ENCODE assay signal across 25 mouse cellular contexts in the genomic region with DNA sequence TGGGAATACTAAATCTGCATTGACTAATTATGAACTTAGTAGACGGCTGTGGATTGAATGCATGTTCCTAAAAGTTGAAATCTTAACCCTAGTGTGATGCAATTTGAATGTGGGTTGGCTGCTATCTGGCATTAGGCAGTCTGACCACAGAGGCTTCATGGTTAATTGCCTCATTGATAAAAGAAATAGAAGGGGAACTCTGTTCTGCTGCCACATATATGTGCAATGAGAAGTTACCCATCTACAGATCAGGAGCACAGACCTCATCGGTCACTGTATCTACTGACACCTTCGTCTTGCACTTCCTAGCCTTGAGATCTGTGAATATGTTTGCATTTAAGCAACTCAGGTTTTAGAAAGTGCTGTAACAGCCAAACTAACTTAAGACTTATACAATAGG.
DNase-seq lines count a peak whose midpoint lies in the region; ATAC-seq lines count a peak whose summit lies in the region.
"Had no signal": no experiment of that assay in that cellular context is flagged by ENCODE, and none has a peak within 500 bp of the region (broad histone marks: within the 10 kb centered on the region; RNA-seq: fewer than 3 reads in every experiment).

No protein-coding gene starts in this region.

- H3K27me3 ChIP-seq in heart, embryonic 11.5 days (ENCODE audit: control insufficient read depth, insufficient read depth, low read length): no peaks in the 10 kb centered on the region
- no peaks in the 10 kb centered on the region for H3K27me3 ChIP-seq in midbrain, embryonic 11.5 days (ENCODE audit: control insufficient read depth, insufficient read depth, low read length)
- H3K27me3 ChIP-seq in midbrain, embryonic 10.5 days (ENCODE audit: low read depth, poor library complexity, severe bottlenecking): no peaks in the 10 kb centered on the region
- H3K27me3 ChIP-seq in intestine, embryonic 16.5 days (replicated peaks; ENCODE audit: control insufficient read depth, insufficient read depth, low read length): no peaks in the 10 kb centered on the region
- no peaks in the 10 kb centered on the region for H3K27me3 ChIP-seq in hindbrain, embryonic 14.5 days (ENCODE audit: control insufficient read depth, insufficient read depth, low read length)
- H3K27me3 ChIP-seq: embryonic facial prominence, embryonic 15.5 days; heart, embryonic 15.5 days; hindbrain, embryonic 15.5 days had no signal

- H3K27ac ChIP-seq in heart, embryonic 11.5 days (ENCODE audit: low read depth, low read length): no peak overlapping the region
- no peak overlapping the region for H3K27ac ChIP-seq in midbrain, embryonic 11.5 days (ENCODE audit: low read depth, low read length)
- no peak overlapping the region for H3K27ac ChIP-seq in midbrain, embryonic 10.5 days (replicated peaks)
- peak overlapping the region; percentile 66; the same call in 1 of the 2 replicates for H3K27ac ChIP-seq in intestine, embryonic 16.5 days (ENCODE audit: low read length)
- H3K27ac ChIP-seq in hindbrain, embryonic 14.5 days: no peak overlapping the region
- H3K27ac ChIP-seq: embryonic facial prominence, embryonic 15.5 days; forebrain, embryonic 10.5 days; gastrocnemius, adult 2 months; heart, embryonic 10.5 days; heart, embryonic 15.5 days; hindbrain, embryonic 10.5 days; hindbrain, embryonic 15.5 days had no signal

- no peak overlapping the region for H3K9ac ChIP-seq in heart, embryonic 11.5 days (ENCODE audit: low read depth, low read length)
- no peak overlapping the region for H3K9ac ChIP-seq in midbrain, embryonic 11.5 days (ENCODE audit: low read length)
- H3K9ac ChIP-seq in intestine, embryonic 16.5 days (ENCODE audit: low read depth, low read length): no peak overlapping the region
- no peak overlapping the region for H3K9ac ChIP-seq in hindbrain, embryonic 14.5 days
- H3K9ac ChIP-seq: embryonic facial prominence, embryonic 15.5 days; heart, embryonic 15.5 days; hindbrain, embryonic 15.5 days had no signal

- 81% methylated on average over 3 of the region's 3 CpGs for WGBS in heart, embryonic 11.5 days (ENCODE audit: insufficient replicate concordance)
- 94% methylated on average over 3 of the region's 3 CpGs for WGBS in midbrain, embryonic 11.5 days
- WGBS in midbrain, embryonic 10.5 days: 93% methylated on average over 3 of the region's 3 CpGs
- 61% methylated on average over 3 of the region's 3 CpGs for WGBS in intestine, embryonic 16.5 days
- WGBS in hindbrain, embryonic 14.5 days: 85% methylated on average over 3 of the region's 3 CpGs

- H3K36me3 ChIP-seq in heart, embryonic 11.5 days (ENCODE audit: control insufficient read depth, insufficient read depth, low read length): no peaks in the 10 kb centered on the region
- no peaks in the 10 kb centered on the region for H3K36me3 ChIP-seq in midbrain, embryonic 11.5 days (ENCODE audit: control insufficient read depth, insufficient read depth, low read length)
- H3K36me3 ChIP-seq in midbrain, embryonic 10.5 days: no peaks in the 10 kb centered on the region
- H3K36me3 ChIP-seq in intestine, embryonic 16.5 days (ENCODE audit: control insufficient read depth, insufficient read depth, low read length): no peaks in the 10 kb centered on the region
- H3K36me3 ChIP-seq in hindbrain, embryonic 14.5 days (replicated peaks; ENCODE audit: control insufficient read depth, insufficient read depth): no peaks in the 10 kb centered on the region
- H3K36me3 ChIP-seq: embryonic facial prominence, embryonic 15.5 days; forebrain, embryonic 10.5 days; heart, embryonic 10.5 days; heart, embryonic 15.5 days; hindbrain, embryonic 10.5 days; hindbrain, embryonic 15.5 days had no signal

- H3K4me2 ChIP-seq in heart, embryonic 11.5 days: no peak overlapping the region
- H3K4me2 ChIP-seq in midbrain, embryonic 11.5 days: no peak overlapping the region
- H3K4me2 ChIP-seq in intestine, embryonic 16.5 days (ENCODE audit: low read depth, low read length): 0 out of 2 replicates have a peak overlapping the region, but pooled peaks have one; percentile 19
- H3K4me2 ChIP-seq in hindbrain, embryonic 14.5 days (replicated peaks): no peak overlapping the region
- H3K4me2 ChIP-seq: embryonic facial prominence, embryonic 15.5 days; heart, embryonic 15.5 days; hindbrain, embryonic 15.5 days had no signal

- H3K4me3 ChIP-seq in heart, embryonic 11.5 days (ENCODE audit: low read depth, low read length): no peak overlapping the region
- H3K4me3 ChIP-seq in midbrain, embryonic 11.5 days (ENCODE audit: low read depth, low read length): no peak overlapping the region
- H3K4me3 ChIP-seq in midbrain, embryonic 10.5 days: no peak overlapping the region
- no peak overlapping the region for H3K4me3 ChIP-seq in intestine, embryonic 16.5 days (ENCODE audit: low read length)
- H3K4me3 ChIP-seq in hindbrain, embryonic 14.5 days (replicated peaks; ENCODE audit: low read length): no peak overlapping the region
- H3K4me3 ChIP-seq: embryonic facial prominence, embryonic 15.5 days; erythroblast, embryonic 14.5 days; forebrain, embryonic 10.5 days; gastrocnemius, adult 2 months; heart, embryonic 10.5 days; heart, embryonic 15.5 days; hindbrain, embryonic 10.5 days; hindbrain, embryonic 15.5 days had no signal

- ATAC-seq in heart, embryonic 11.5 days (replicated peaks; ENCODE audit: insufficient number of reproducible peaks, low FRiP score, low TSS enrichment): no peak
- no peak for ATAC-seq in midbrain, embryonic 11.5 days (ENCODE audit: low FRiP score)
- peak; percentile 43 for ATAC-seq in intestine, embryonic 16.5 days
- ATAC-seq in monocyte, adult 5-6 weeks (replicated peaks; ENCODE audit: insufficient number of reproducible peaks, low FRiP score, low TSS enrichment, poor library complexity, severe bottlenecking): peak; percentile 50; the same call in 1 of the 2 replicates
- ATAC-seq in hindbrain, embryonic 14.5 days (ENCODE audit: low FRiP score): no peak
- ATAC-seq: forebrain, embryonic 14.5 days had no signal

- no peaks in the 10 kb centered on the region for H3K9me3 ChIP-seq in heart, embryonic 11.5 days (replicated peaks; ENCODE audit: control insufficient read depth, low read length)
- no peaks in the 10 kb centered on the region for H3K9me3 ChIP-seq in midbrain, embryonic 11.5 days (ENCODE audit: control insufficient read depth, low read length)
- no peaks in the 10 kb centered on the region for H3K9me3 ChIP-seq in midbrain, embryonic 10.5 days (replicated peaks)
- no peaks in the 10 kb centered on the region for H3K9me3 ChIP-seq in intestine, embryonic 16.5 days (ENCODE audit: control insufficient read depth, low read length)
- H3K9me3 ChIP-seq in hindbrain, embryonic 14.5 days (ENCODE audit: control insufficient read depth, low read length): no peaks in the 10 kb centered on the region
- H3K9me3 ChIP-seq: embryonic facial prominence, embryonic 15.5 days; forebrain, embryonic 10.5 days; heart, embryonic 10.5 days; heart, embryonic 15.5 days; hindbrain, embryonic 10.5 days; hindbrain, embryonic 15.5 days had no signal

- DNase-seq in heart, adult 11 months: peak; percentile 31
- DNase-seq in midbrain, embryonic 11.5 days (ENCODE audit: low spot score, missing footprints): peak; percentile 72
- DNase-seq in midbrain, embryonic 10.5 days (ENCODE audit: low spot score): no peak
- DNase-seq in hindbrain, embryonic 14.5 days (ENCODE audit: low spot score): no peak
- DNase-seq in cerebellum, postnatal 4 days (ENCODE audit: low spot score in 2 of 2): no peak
- DNase-seq: adrenal gland, adult 2 months; cerebellum, adult 11 months; cerebellum, adult 8-10 months; cerebellum, postnatal 25 days; embryo, embryonic 11 days; gastrocnemius, adult 2 months; gastrocnemius, postnatal 25 days; heart, adult 18-20 months; heart, postnatal 14 days had no signal

- no peaks in the 10 kb centered on the region for H3K4me1 ChIP-seq in heart, embryonic 11.5 days (ENCODE audit: control insufficient read depth, insufficient read depth, low read length)
- H3K4me1 ChIP-seq in midbrain, embryonic 11.5 days (ENCODE audit: control insufficient read depth, insufficient read depth, low read length): no peaks in the 10 kb centered on the region
- H3K4me1 ChIP-seq in midbrain, embryonic 10.5 days: no peaks in the 10 kb centered on the region
- H3K4me1 ChIP-seq in intestine, embryonic 16.5 days (ENCODE audit: control insufficient read depth, insufficient read depth, low read length): no peaks in the 10 kb centered on the region
- no peaks in the 10 kb centered on the region for H3K4me1 ChIP-seq in hindbrain, embryonic 14.5 days (replicated peaks; ENCODE audit: control insufficient read depth, insufficient read depth, low read length)
- H3K4me1 ChIP-seq: embryonic facial prominence, embryonic 15.5 days; forebrain, embryonic 10.5 days; heart, embryonic 10.5 days; heart, embryonic 15.5 days; hindbrain, embryonic 10.5 days; hindbrain, embryonic 15.5 days had no signal

Comparison
In these comparisons a context has a peak if more than half of its experiments do, and no peak if none do; other contexts are left out.
1. DNase-seq: peak in heart, adult 11 months (single experiment) and midbrain, embryonic 11.5 days (single experiment); none in midbrain, embryonic 10.5 days (single experiment), hindbrain, embryonic 14.5 days (single experiment) and cerebellum, postnatal 4 days (0 of 2).
2. ATAC-seq: peak in intestine, embryonic 16.5 days (single experiment) and monocyte, adult 5-6 weeks (single experiment); none in heart, embryonic 11.5 days (single experiment), midbrain, embryonic 11.5 days (single experiment) and hindbrain, embryonic 14.5 days (single experiment).